Mouse (Mus musculus): ENCODE data around the gene Cfap299. TPM values are rescaled to one million over a fixed set of nuclear protein-coding genes. Genes with fewer than 3 reads are reported as not detected.

The Cfap299 gene
- polyA plus RNA-seq, 1 experiment: not detected

DNA sequence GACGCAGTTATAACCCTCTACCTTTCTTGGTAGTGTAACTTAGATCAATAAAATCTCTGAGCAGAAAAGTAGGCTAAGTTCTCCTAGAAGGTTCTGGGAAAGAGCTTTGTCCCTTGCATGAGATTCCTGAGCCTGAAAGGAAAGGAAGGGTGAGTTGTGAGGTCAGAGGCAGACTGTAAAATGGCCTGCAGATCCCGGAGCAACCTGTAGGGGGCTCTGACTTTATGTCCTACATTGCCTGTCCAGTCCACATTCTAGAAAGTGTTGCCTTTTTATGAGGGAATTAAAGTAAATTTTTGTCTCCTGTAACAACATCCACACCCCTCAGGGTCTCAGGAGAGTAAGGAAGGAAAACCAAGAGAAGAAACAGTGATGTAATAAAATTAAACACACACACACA lies 81.0 kb downstream of the Cfap299 start:
- WGBS: 54% methylated on average over 2 of the region's 2 CpGs
- Histone ChIP-seq H3K4me1 (ENCODE audit: control insufficient read depth, insufficient read depth, low read length) (no peaks in the 10 kb centered on the region), H3K4me3 (replicated peaks; ENCODE audit: control insufficient read depth, low read depth, low read length) (no peak overlapping the region), H3K27ac (ENCODE audit: control insufficient read depth, insufficient read depth, low read depth, low read length, poor library complexity) (no peak overlapping the region)
- no peak for TF ChIP-seq POLR2A (IDR thresholded peaks at IDR 0.05; ENCODE audit: borderline replicate concordance, control insufficient read depth, low read depth, low read length)
- TF ChIP-seq CTCF (IDR thresholded peaks at IDR 0.05; ENCODE audit: control insufficient read depth, insufficient read depth, low read length): no peak

DNA sequence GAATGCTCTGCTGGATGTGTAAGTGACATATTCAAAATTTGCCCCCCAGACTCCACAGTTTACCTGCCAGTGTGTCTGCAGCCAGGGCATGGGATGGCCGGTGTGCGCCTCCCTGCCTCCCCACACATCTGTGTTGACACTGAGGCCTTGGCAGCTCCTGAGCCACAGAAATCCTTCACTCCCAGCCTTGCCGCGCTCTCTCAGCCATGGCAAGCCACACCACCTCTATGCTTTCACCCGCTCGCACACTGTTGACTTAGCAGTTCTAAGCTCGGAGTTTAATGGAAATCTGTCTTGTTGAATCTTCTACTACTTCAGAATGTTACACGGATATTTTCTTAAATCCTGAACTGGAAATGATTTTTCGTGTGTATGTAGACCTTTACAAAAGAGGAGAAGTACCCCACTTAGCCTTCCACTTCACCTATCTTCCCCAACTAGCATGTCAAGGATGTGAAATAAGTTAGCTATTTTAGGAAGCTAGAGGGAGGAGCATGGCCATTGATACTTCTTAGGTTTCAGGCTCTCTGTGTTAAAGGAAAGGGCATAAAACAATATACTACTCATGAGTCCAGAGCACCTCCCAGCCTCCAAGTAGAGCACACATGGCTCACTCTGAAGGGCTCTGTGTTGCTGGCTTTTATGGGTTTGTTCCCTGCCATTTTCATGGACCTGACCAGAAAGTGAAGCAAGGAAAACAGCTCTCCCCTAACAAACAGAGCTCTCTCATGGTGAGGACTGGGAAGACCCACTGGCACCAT lies 87.5 kb downstream of the Cfap299 start:
- H3K4me1 ChIP-seq (ENCODE audit: control insufficient read depth, insufficient read depth, low read length): no peaks in the 10 kb centered on the region
- H3K4me3 ChIP-seq (replicated peaks; ENCODE audit: control insufficient read depth, low read depth, low read length): no peak overlapping the region
- H3K27ac ChIP-seq (ENCODE audit: control insufficient read depth, insufficient read depth, low read depth, low read length, poor library complexity): no peak overlapping the region
- no peak for TF ChIP-seq CTCF (IDR thresholded peaks at IDR 0.05; ENCODE audit: control insufficient read depth, insufficient read depth, low read length)
- no peak for TF ChIP-seq POLR2A (IDR thresholded peaks at IDR 0.05; ENCODE audit: borderline replicate concordance, control insufficient read depth, low read depth, low read length)
- WGBS: 80% methylated on average over 9 of the region's 9 CpGs

DNA sequence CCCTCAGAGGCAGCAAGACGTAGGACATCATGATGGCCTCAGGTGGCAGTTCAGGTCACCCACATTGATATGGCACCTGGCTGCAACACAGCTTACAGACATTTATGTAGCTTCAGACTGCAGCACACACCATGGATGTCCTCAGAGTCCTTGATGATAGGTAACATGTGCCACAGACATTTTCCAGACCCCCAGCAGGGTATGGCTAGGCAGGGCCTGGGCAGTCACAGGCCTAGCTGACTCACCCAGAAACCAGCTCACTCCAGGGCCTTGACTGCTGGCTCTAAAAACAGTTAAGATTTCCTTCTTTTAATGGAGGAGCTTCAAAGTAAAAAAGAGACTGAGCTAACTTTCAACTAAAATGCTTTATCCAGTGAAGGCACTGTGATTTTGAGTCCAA lies 95.9 kb downstream of the Cfap299 start:
- no peaks in the 10 kb centered on the region for H3K4me1 ChIP-seq (ENCODE audit: control insufficient read depth, insufficient read depth, low read length)
- WGBS: 92% methylated on average over 1 of the region's 1 CpGs
- TF ChIP-seq POLR2A (IDR thresholded peaks at IDR 0.05; ENCODE audit: borderline replicate concordance, control insufficient read depth, low read depth, low read length): no peak
- TF ChIP-seq CTCF (IDR thresholded peaks at IDR 0.05; ENCODE audit: control insufficient read depth, insufficient read depth, low read length): no peak
- H3K27ac ChIP-seq (ENCODE audit: control insufficient read depth, insufficient read depth, low read depth, low read length, poor library complexity): no peak overlapping the region
- no peak overlapping the region for H3K4me3 ChIP-seq (replicated peaks; ENCODE audit: control insufficient read depth, low read depth, low read length)

DNA sequence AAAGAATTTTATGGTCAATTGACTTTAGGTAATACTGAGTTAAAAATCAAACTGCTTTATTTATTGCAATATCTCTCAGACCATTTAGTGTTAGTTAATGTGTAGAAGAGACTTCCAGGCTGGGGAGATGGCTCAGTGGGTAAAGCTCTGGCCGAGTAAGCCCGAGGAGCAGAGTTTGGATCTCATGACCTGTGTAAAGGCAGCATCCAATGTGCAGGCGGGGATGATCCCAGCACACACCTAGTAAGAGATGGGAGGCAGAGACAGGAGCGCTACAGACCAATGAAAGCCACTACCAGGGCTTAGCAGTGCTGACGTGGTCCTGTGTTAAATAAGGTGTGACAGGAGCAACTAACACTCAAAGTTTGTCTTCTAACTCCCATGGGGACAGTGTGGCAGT lies 97.0 kb downstream of the Cfap299 start:
- Histone ChIP-seq H3K4me1 (ENCODE audit: control insufficient read depth, insufficient read depth, low read length) (no peaks in the 10 kb centered on the region), H3K27ac (ENCODE audit: control insufficient read depth, insufficient read depth, low read depth, low read length, poor library complexity) (no peak overlapping the region), H3K4me3 (replicated peaks; ENCODE audit: control insufficient read depth, low read depth, low read length) (no peak overlapping the region)
- TF ChIP-seq CTCF (IDR thresholded peaks at IDR 0.05; ENCODE audit: control insufficient read depth, insufficient read depth, low read length) (no peak), POLR2A (IDR thresholded peaks at IDR 0.05; ENCODE audit: borderline replicate concordance, control insufficient read depth, low read depth, low read length) (no peak)
- WGBS: 70% methylated on average over 5 of the region's 5 CpGs

DNA sequence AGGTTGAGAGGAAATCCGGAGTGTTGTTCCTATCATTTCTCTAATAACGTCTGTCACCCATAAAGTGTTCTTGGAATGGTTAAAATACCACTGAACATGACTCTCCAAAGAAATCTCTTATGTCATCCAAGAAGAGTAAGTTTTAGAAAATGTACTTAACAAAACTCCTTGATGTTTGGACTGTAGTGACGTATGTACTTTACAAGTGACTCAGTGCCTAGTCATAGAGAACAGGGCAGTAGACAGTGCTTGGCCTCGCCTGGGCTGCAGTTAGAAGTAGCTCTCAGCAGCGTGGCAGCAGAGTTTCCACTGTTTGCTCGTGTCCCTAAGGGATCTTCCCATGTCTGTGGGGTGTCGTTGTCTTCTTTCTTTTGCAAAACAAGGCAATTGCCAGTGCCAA lies 101.0 kb downstream of the Cfap299 start:
- no peak overlapping the region for H3K27ac ChIP-seq (ENCODE audit: control insufficient read depth, insufficient read depth, low read depth, low read length, poor library complexity)
- H3K4me1 ChIP-seq (ENCODE audit: control insufficient read depth, insufficient read depth, low read length): no peaks in the 10 kb centered on the region
- TF ChIP-seq POLR2A (IDR thresholded peaks at IDR 0.05; ENCODE audit: borderline replicate concordance, control insufficient read depth, low read depth, low read length) (no peak), CTCF (IDR thresholded peaks at IDR 0.05; ENCODE audit: control insufficient read depth, insufficient read depth, low read length) (no peak)
- WGBS: 72% methylated on average over 7 of the region's 7 CpGs
- H3K4me3 ChIP-seq (replicated peaks; ENCODE audit: control insufficient read depth, low read depth, low read length): no peak overlapping the region

DNA sequence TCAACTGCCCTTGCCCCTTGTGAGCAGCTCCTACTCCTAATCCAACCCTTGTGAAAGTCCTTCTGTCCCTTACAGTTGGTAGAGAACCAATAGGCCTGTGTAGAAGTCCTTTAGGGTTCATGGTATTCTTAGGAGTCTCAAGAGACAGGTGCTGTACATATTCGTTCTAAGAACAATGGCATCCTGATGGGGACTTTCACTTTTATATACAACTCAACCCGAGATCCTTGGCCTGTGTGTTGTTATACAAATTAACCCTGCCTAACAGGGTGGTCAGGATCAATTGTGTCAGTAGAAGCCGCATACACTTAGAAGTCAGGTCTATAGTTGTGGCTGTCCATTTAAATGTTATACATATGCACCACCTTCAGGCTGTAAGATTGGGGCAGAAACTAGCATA lies 109.6 kb downstream of the Cfap299 start:
- no peaks in the 10 kb centered on the region for H3K4me1 ChIP-seq (ENCODE audit: control insufficient read depth, insufficient read depth, low read length)
- no peak overlapping the region for H3K4me3 ChIP-seq (replicated peaks; ENCODE audit: control insufficient read depth, low read depth, low read length)
- no peak for TF ChIP-seq POLR2A (IDR thresholded peaks at IDR 0.05; ENCODE audit: borderline replicate concordance, control insufficient read depth, low read depth, low read length)
- no peak for TF ChIP-seq CTCF (IDR thresholded peaks at IDR 0.05; ENCODE audit: control insufficient read depth, insufficient read depth, low read length)
- 72% methylated on average over 3 of the region's 3 CpGs for WGBS
- no peak overlapping the region for H3K27ac ChIP-seq (ENCODE audit: control insufficient read depth, insufficient read depth, low read depth, low read length, poor library complexity)

DNA sequence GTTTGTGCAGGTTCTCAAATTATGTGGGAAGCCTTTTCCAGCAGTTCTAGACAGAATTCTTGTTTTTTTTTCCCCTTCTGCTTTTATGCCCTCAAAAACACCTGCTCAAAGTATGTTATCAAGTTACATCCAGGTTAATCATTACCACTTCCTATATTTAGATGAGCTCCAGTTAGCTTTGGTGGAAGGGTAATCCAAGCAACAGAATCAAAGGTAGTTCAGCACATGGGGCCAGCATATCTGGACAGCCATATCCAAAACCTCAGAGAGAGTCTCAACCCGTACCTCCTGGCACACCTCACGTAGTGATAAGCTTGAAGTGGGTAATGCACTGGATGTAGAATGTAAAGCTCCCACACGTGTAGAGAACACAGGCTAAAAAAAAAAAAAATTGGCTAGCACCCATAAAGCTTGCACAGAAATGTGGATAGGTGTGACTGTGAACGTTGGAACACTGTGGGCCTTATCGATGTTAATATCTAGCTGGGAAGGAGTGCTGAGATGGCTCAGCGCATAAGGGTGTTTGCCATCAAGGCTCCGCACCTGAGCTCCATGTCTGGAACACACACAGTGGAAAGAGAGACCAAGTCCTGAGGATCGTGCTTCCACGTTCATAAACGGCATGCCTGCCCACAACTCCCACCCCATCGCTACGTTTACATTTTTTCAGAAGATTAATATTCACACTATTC lies 117.8 kb downstream of the Cfap299 start:
- TF ChIP-seq POLR2A (IDR thresholded peaks at IDR 0.05; ENCODE audit: borderline replicate concordance, control insufficient read depth, low read depth, low read length) (no peak), CTCF (IDR thresholded peaks at IDR 0.05; ENCODE audit: control insufficient read depth, insufficient read depth, low read length) (no peak)
- 80% methylated on average over 12 of the region's 12 CpGs for WGBS

DNA sequence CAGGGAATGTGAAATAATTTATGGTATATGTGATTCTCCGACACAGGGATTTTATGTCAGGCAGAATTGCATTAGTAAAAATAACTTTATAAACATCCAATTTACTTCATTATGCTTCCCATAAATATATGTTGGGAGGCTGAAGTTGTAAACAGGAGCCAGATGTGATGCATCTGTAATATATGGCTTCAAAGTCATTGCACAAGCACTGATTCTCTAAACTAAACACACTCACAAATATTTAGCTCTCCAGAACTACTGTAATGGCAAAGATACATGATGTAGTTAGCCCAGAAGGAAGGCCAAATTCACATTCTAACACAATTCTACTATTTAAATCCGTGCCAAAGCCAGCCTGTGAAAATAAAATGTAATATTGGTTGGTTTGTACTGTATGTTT lies 120.8 kb downstream of the Cfap299 start:
- WGBS: 64% methylated on average over 2 of the region's 2 CpGs
- Histone ChIP-seq H3K4me3 (replicated peaks; ENCODE audit: control insufficient read depth, low read depth, low read length) (no peak overlapping the region), H3K27ac (ENCODE audit: control insufficient read depth, insufficient read depth, low read depth, low read length, poor library complexity) (no peak overlapping the region), H3K4me1 (ENCODE audit: control insufficient read depth, insufficient read depth, low read length) (no peaks in the 10 kb centered on the region)
- no peak for TF ChIP-seq CTCF (IDR thresholded peaks at IDR 0.05; ENCODE audit: control insufficient read depth, insufficient read depth, low read length)
- no peak for TF ChIP-seq POLR2A (IDR thresholded peaks at IDR 0.05; ENCODE audit: borderline replicate concordance, control insufficient read depth, low read depth, low read length)

More for the DNA sequence above, 117.8 kb downstream of the Cfap299 start:
- no peaks in the 10 kb centered on the region for H3K4me1 ChIP-seq (ENCODE audit: control insufficient read depth, insufficient read depth, low read length)
- H3K4me3 ChIP-seq (replicated peaks; ENCODE audit: control insufficient read depth, low read depth, low read length): no peak overlapping the region
- no peak overlapping the region for H3K27ac ChIP-seq (ENCODE audit: control insufficient read depth, insufficient read depth, low read depth, low read length, poor library complexity)
